Mouse (Mus musculus) spleen, adult 2 months (tissue): ENCODE measurements around the gene Slc44a3. TPM values are rescaled to one million over a fixed set of nuclear protein-coding genes. Genes with fewer than 3 reads are reported as not detected.

Experiments
- DNase-seq, 2 experiments: peaks; one replicate each; pipeline versions ENCODE4 v3.0.0 to v3.0.0-alpha.2; 2012 to 2021; ENCODE audit warnings: low spot score in 2 of 2, low read depth in 1 of 2
- H3K27ac ChIP-seq: fragments of 200-500 bp; 2 replicates; pipeline ENCODE4 v1.5.1; 2012; ENCODE audit warnings: low read length, inconsistent platforms; ENCODE audit not compliant: insufficient read depth
- H3K27me3 ChIP-seq: fragments of 200-500 bp; 2 replicates; pipeline ENCODE4 v1.6.1; 2012; ENCODE audit warnings: mild to moderate bottlenecking, moderate library complexity, low read length, inconsistent platforms; ENCODE audit not compliant: control insufficient read depth, insufficient read depth
- H3K36me3 ChIP-seq: fragments of 200-500 bp; 2 replicates; pipeline ENCODE4 v1.6.1; 2012; ENCODE audit warnings: mild to moderate bottlenecking, low read length, inconsistent platforms; ENCODE audit not compliant: control insufficient read depth, insufficient read depth
- H3K4me1 ChIP-seq: fragments of 200-500 bp; 2 replicates; pipeline ENCODE4 v1.6.1; 2011; ENCODE audit warnings: inconsistent platforms; ENCODE audit not compliant: control insufficient read depth, insufficient read depth, insufficient read length
- H3K4me3 ChIP-seq: fragments of 200-500 bp; 2 replicates; pipeline ENCODE4 v1.5.1; 2011; ENCODE audit warnings: mild to moderate bottlenecking, inconsistent platforms; ENCODE audit not compliant: insufficient read depth, insufficient read length; ENCODE audit errors: extremely low read depth
- CTCF ChIP-seq: fragments of 200-500 bp; IDR thresholded peaks from 2 replicates; pipeline ENCODE4 v1.5.1; 2011; ENCODE audit warnings: mild to moderate bottlenecking, inconsistent platforms; ENCODE audit not compliant: insufficient read depth, insufficient read length, insufficient replicate concordance; ENCODE audit errors: extremely low read depth
- POLR2A ChIP-seq: fragments of 200-500 bp; IDR thresholded peaks from 2 replicates; pipeline ENCODE4 v1.6.1; 2011; ENCODE audit warnings: low read depth, low read length, inconsistent platforms
- WGBS: fragments of 180-500 bp; shearing (Covaris S2); methylation state at CpG from one replicate; pipeline ENCODE4 v1.1.7; 2018; 5-methylcytosine and 5-hydroxymethylcytosine counted together
- polyA plus RNA-seq: library from polyadenylated mRNA; depleted of rRNA; stranded (reverse); fragments of >200 nt; gene quantifications from 2 replicates; pipeline ENCODE4 v1.2.3, GENCODE M21; 2012

Gene Slc44a3
- polyA plus RNA-seq, 1 experiment, result 0.29 TPM

GRCm38 (mm10) chr3:121521123-121521522, 11.1 kb downstream of the Slc44a3 start:
- Histone ChIP-seq H3K4me1 (no peaks in the 10 kb centered on the region), H3K27ac (no peak overlapping the region), H3K36me3 (no peaks in the 10 kb centered on the region), H3K4me3 (no peak overlapping the region), H3K27me3 (no peaks in the 10 kb centered on the region)
- 33% methylated on average over 3 of the region's 3 CpGs for WGBS
- no peak for TF ChIP-seq CTCF
- no peak for TF ChIP-seq POLR2A
- no peak for DNase-seq

GRCm38 (mm10) chr3:121517030-121517429, 15.2 kb downstream of the Slc44a3 start:
- no peak for DNase-seq
- WGBS, result 95% methylated on average over 8 of the region's 8 CpGs
- Histone ChIP-seq H3K27me3 (no peaks in the 10 kb centered on the region), H3K36me3 (no peaks in the 10 kb centered on the region), H3K4me3 (no peak overlapping the region), H3K4me1 (no peaks in the 10 kb centered on the region), H3K27ac (no peak overlapping the region)
- TF ChIP-seq POLR2A, result no peak
- TF ChIP-seq CTCF, result no peak

- peaks cover 2% of the 10 kb centered on the region; the same call in 1 of the 2 replicates for H3K4me1 ChIP-seq
- DNase-seq, result no peak
- no peak overlapping the region for H3K27ac ChIP-seq
- 11% methylated on average over 5 of the region's 5 CpGs for WGBS
- no peak for TF ChIP-seq POLR2A
- TF ChIP-seq CTCF, result no peak
- no peak overlapping the region for H3K4me3 ChIP-seq
- no peaks in the 10 kb centered on the region for H3K27me3 ChIP-seq
- H3K36me3 ChIP-seq, result no peaks in the 10 kb centered on the region
Measured at GRCm38 (mm10) chr3:121509141-121509540, 23.1 kb downstream of the Slc44a3 start.

GRCm38 (mm10) chr3:121507678-121508077, 24.5 kb downstream of the Slc44a3 start:
- H3K4me1 ChIP-seq, result peaks cover 2% of the 10 kb centered on the region; the same call in 1 of the 2 replicates
- 90% methylated on average over 14 of the region's 14 CpGs for WGBS
- H3K27ac ChIP-seq, result no peak overlapping the region
- H3K27me3 ChIP-seq, result no peaks in the 10 kb centered on the region
- no peak overlapping the region for H3K4me3 ChIP-seq
- TF ChIP-seq CTCF (no peak), POLR2A (no peak)
- H3K36me3 ChIP-seq, result no peaks in the 10 kb centered on the region
- no peak for DNase-seq

GRCm38 (mm10) chr3:121506756-121507155, 25.4 kb downstream of the Slc44a3 start:
- H3K4me3 ChIP-seq, result no peak overlapping the region
- no peak for TF ChIP-seq POLR2A
- WGBS, result 94% methylated on average over 7 of the region's 7 CpGs

GRCm38 (mm10) chr3:121506175-121506574, 26.0 kb downstream of the Slc44a3 start:
- no peak overlapping the region for H3K27ac ChIP-seq
- WGBS, result 83% methylated on average over 8 of the region's 8 CpGs
- H3K36me3 ChIP-seq, result no peaks in the 10 kb centered on the region
- no peaks in the 10 kb centered on the region for H3K27me3 ChIP-seq
- no peak for DNase-seq
- H3K4me3 ChIP-seq, result no peak overlapping the region
- no peak for TF ChIP-seq CTCF
- no peak for TF ChIP-seq POLR2A
- peaks cover 2% of the 10 kb centered on the region; the same call in 1 of the 2 replicates for H3K4me1 ChIP-seq

More at GRCm38 (mm10) chr3:121506756-121507155, 25.4 kb downstream of the Slc44a3 start:
- Histone ChIP-seq H3K4me1 (peaks cover 2% of the 10 kb centered on the region; the same call in 1 of the 2 replicates), H3K27me3 (no peaks in the 10 kb centered on the region), H3K27ac (no peak overlapping the region), H3K36me3 (no peaks in the 10 kb centered on the region)
- no peak for DNase-seq

GRCm38 (mm10) chr3:121504927-121505487, 27.2 kb downstream of the Slc44a3 start:
- WGBS, result 91% methylated on average over 8 of the region's 8 CpGs
- H3K4me1 ChIP-seq, result peaks cover 2% of the 10 kb centered on the region; the same call in 1 of the 2 replicates
- no peak for DNase-seq
- no peak overlapping the region for H3K27ac ChIP-seq
- no peaks in the 10 kb centered on the region for H3K27me3 ChIP-seq
- H3K36me3 ChIP-seq, result no peaks in the 10 kb centered on the region
- no peak for TF ChIP-seq POLR2A
- no peak for TF ChIP-seq CTCF
- H3K4me3 ChIP-seq, result no peak overlapping the region
